Mouse (Mus musculus) limb, embryonic 13.5 days (tissue): ENCODE data around the gene Trpm3. TPM values are rescaled to one million over a fixed set of nuclear protein-coding genes. Genes with fewer than 3 reads are reported as not detected.

ENCODE experiments used
- ATAC-seq: fragments of 200-750 bp; cut with Nextera tagmentation; 2 replicates; pipeline ENCODE4 v1.8.0; 2017; ENCODE audit warnings: low read depth, moderate number of reproducible peaks, moderate TSS enrichment; ENCODE audit not compliant: low FRiP score
- H3K27ac ChIP-seq: fragments of 300-500 bp; sonication (generic); 2 replicates; pipeline ENCODE4 v1.5.1; 2015; ENCODE audit warnings: inconsistent platforms, mild to moderate bottlenecking, moderate library complexity
- H3K27me3 ChIP-seq: fragments of 300-500 bp; sonication (generic); 2 replicates; pipeline ENCODE4 v1.6.1; 2015; ENCODE audit warnings: mild to moderate bottlenecking, inconsistent platforms
- H3K36me3 ChIP-seq: fragments of 300-500 bp; sonication (generic); 2 replicates; pipeline ENCODE4 v1.6.1; 2015; ENCODE audit warnings: inconsistent platforms, mild to moderate bottlenecking, moderate library complexity
- H3K4me1 ChIP-seq: fragments of 300-500 bp; sonication (generic); 2 replicates; pipeline ENCODE4 v1.6.1; 2015; ENCODE audit warnings: inconsistent platforms
- H3K4me2 ChIP-seq: fragments of 300-500 bp; sonication (generic); replicated peaks from 2 replicates; pipeline ENCODE4 v1.6.1; 2015; ENCODE audit warnings: inconsistent platforms, mild to moderate bottlenecking, moderate library complexity
- H3K4me3 ChIP-seq: fragments of 300-500 bp; sonication (generic); 2 replicates; pipeline ENCODE4 v1.5.1; 2015; ENCODE audit warnings: moderate library complexity, mild to moderate bottlenecking, inconsistent platforms
- H3K9ac ChIP-seq: fragments of 300-500 bp; sonication (generic); 2 replicates; pipeline ENCODE4 v1.6.1; 2015; ENCODE audit warnings: mild to moderate bottlenecking, inconsistent platforms
- H3K9me3 ChIP-seq: fragments of 300-500 bp; sonication (generic); 2 replicates; pipeline ENCODE4 v1.6.1; 2016; ENCODE audit warnings: inconsistent platforms
- WGBS: fragments of 180-500 bp; shearing (Covaris S2); methylation state at CpG from one replicate; pipeline ENCODE4 v1.1.7; 2015; 5-methylcytosine and 5-hydroxymethylcytosine counted together
- polyA plus RNA-seq: library from polyadenylated mRNA; unstranded; fragments of >200 nt; fragmentation: Nextera tagmentation; extraction: Ambion mirVana; gene quantifications from 2 replicates; pipeline ENCODE4 v1.2.1, GENCODE M21; 2015

The Trpm3 gene
- polyA plus RNA-seq, 1 experiment from 2014 or later = 6.3 TPM

DNA sequence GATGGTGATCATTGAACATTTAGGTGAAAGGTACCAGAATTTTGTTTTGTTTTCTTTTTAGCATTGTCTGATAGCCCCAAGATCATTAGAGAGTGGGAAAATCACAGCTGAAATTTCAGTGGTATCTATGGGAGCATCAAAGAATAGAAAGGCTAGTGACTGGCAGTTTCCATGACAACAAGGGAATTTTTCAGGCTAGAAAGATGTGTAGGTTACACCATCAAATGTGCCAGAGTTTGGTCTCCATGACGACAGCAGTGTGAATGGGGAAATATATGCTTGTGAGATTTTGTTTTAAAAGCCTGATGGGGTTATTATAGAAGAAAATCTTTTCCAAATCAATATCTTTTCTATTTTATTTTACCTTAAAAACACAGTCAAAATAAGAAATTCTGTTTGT lies 50.9 kb downstream of the Trpm3 start:
- no peak overlapping the region for H3K4me2 ChIP-seq
- 81% methylated on average over 1 of the region's 1 CpGs for WGBS
- no peaks in the 10 kb centered on the region for H3K36me3 ChIP-seq
- no peak overlapping the region for H3K4me3 ChIP-seq
- no peak overlapping the region for H3K27ac ChIP-seq
- H3K27me3 ChIP-seq = no peaks in the 10 kb centered on the region
- H3K4me1 ChIP-seq = no peaks in the 10 kb centered on the region
- H3K9me3 ChIP-seq = no peaks in the 10 kb centered on the region
- no peak for ATAC-seq
- no peak overlapping the region for H3K9ac ChIP-seq

DNA sequence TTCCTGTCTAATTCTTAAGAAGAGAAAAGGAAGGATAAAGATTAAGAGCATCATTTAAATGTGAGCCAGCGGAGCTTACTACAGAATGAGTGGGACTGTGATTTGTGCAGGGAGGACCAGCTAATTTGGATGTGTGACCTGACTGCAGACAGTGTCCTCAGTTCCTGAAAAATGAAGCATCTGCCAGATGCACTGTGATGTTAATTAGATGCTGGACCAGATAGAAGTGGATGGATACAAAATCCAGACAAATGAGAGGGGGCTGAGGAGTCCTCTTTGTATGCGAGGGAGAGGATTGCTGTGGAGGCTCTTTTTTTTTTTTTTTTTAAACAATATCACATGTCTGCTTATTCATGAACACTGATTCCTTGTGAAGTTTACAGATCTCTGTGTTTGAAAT lies 83.7 kb downstream of the Trpm3 start:
- whole genome bisulfite sequencing = 75% methylated on average over 2 of the region's 2 CpGs
- H3K9me3 ChIP-seq = no peaks in the 10 kb centered on the region
- H3K27ac ChIP-seq = no peak overlapping the region
- ATAC-seq = no peak
- H3K4me1 ChIP-seq = no peaks in the 10 kb centered on the region
- no peaks in the 10 kb centered on the region for H3K27me3 ChIP-seq
- no peak overlapping the region for H3K4me2 ChIP-seq
- H3K4me3 ChIP-seq = no peak overlapping the region
- no peak overlapping the region for H3K9ac ChIP-seq
- H3K36me3 ChIP-seq = no peaks in the 10 kb centered on the region

DNA sequence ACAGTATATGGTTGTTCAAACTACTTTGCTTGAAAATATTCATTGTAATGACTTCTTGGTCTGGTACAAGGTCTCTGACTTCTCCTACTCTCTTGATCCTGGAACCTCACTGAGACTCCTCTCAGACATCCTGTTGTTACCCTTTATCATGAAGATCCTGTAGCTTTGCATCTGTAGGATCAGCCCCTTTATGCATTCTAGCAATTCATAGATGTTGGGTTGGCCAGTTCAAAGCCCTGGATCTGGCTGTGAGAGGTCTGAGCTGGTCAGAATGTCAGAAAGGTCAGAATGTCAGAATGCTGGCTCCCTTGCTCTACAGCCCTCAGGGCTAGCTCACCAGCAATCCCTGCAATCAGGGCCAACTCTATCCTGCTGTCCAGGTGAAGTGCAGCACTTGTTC lies 95.3 kb downstream of the Trpm3 start:
- no peaks in the 10 kb centered on the region for H3K9me3 ChIP-seq
- no peak overlapping the region for H3K9ac ChIP-seq
- no peak overlapping the region for H3K4me3 ChIP-seq
- H3K27me3 ChIP-seq = no peaks in the 10 kb centered on the region
- no peak overlapping the region for H3K27ac ChIP-seq
- H3K4me1 ChIP-seq = no peaks in the 10 kb centered on the region
- H3K4me2 ChIP-seq = no peak overlapping the region
- ATAC-seq = no peak
- H3K36me3 ChIP-seq = no peaks in the 10 kb centered on the region

DNA sequence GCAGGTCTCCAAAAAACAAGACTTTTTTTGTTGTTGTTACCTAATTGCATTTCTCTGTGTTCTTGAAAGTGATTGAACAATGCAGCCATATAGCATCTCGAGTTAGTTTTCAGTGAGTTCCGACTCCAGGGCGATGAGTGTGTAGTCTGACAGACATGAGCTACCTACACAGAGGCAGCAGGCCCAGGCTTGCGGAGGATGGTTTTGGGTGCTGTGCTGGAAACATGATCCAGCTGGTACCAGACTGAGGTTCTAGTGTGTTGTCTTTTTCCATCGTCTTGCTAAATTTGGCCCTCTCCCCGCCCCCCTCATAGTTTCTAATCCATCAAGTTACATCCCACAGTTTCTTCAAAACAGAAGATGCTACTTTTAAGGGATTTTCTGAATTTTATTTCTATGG lies 110.2 kb downstream of the Trpm3 start:
- no peak for ATAC-seq
- H3K36me3 ChIP-seq = no peaks in the 10 kb centered on the region
- WGBS = 85% methylated on average over 6 of the region's 6 CpGs
- H3K27me3 ChIP-seq = no peaks in the 10 kb centered on the region
- H3K4me2 ChIP-seq = no peak overlapping the region
- no peaks in the 10 kb centered on the region for H3K9me3 ChIP-seq
- H3K4me3 ChIP-seq = no peak overlapping the region
- no peaks in the 10 kb centered on the region for H3K4me1 ChIP-seq
- no peak overlapping the region for H3K27ac ChIP-seq
- H3K9ac ChIP-seq = no peak overlapping the region

DNA sequence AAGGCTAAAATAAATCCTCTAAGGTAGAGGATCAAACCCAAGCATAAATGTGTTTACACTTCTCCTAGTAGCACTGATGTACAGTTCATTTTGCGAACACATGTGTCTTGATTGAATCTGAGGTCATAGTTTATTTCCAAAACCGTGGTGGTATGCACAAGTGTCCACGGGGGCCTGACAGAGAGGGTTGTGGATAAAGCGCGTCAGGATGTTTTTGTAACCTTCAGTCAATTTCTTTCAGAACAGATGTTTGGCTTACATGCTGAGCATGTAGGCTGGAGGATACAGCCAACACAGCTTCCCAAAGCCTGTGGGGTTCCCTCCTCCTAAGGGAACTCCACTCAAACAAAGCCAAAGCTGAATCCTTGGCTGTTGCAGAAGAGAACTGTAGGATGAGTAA lies 134.1 kb downstream of the Trpm3 start:
- H3K9me3 ChIP-seq = no peaks in the 10 kb centered on the region
- WGBS = 55% methylated on average over 5 of the region's 5 CpGs
- H3K4me3 ChIP-seq = no peak overlapping the region
- H3K36me3 ChIP-seq = no peaks in the 10 kb centered on the region
- H3K4me1 ChIP-seq = no peaks in the 10 kb centered on the region
- no peaks in the 10 kb centered on the region for H3K27me3 ChIP-seq
- H3K9ac ChIP-seq = no peak overlapping the region
- no peak overlapping the region for H3K27ac ChIP-seq
- ATAC-seq = peak; percentile 40; the same call in 1 of the 2 replicates
- H3K4me2 ChIP-seq = no peak overlapping the region

DNA sequence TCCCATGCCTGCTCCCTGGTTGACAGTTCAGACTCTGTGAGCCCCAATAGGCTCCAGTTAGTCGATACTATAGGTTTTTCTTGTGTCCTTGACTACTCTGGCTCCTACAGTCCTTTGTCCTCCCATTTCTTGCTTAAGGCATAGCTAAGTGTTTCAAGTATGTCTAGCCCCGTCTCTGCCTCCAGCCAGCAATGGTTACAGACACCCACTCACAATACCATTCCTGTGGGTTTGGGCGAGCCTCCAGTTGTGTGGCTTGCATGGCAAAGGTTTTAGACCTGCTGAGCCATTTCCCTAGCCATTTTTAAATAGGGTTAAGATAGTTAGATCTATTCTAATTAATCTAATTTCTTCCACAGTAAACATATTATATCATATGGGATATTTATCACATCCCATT lies 145.8 kb downstream of the Trpm3 start:
- H3K36me3 ChIP-seq = no peaks in the 10 kb centered on the region
- H3K27me3 ChIP-seq = no peaks in the 10 kb centered on the region
- H3K4me2 ChIP-seq = no peak overlapping the region

DNA sequence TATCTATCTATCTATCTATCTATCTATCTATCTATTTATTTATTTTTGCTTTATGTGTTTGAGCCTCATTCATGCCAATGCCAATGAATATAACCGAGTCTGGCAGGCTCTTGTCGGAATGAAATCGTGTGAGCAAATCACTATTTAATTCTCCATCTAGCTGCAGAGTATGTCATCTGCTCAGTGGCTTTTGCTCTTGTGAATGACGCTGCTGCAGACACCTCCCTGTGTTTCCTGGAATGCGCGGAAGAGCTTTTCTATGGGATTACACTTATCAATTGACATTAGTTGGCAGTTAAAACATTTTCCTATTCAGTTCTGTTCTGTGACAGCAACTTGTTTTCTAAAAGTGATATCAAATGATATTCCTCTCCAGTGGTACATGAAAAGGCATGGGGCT lies 153.8 kb downstream of the Trpm3 start:
- Histone ChIP-seq H3K27me3 (no peaks in the 10 kb centered on the region), H3K4me1 (no peaks in the 10 kb centered on the region), H3K4me3 (no peak overlapping the region), H3K9me3 (no peaks in the 10 kb centered on the region), H3K27ac (no peak overlapping the region), H3K36me3 (no peaks in the 10 kb centered on the region), H3K4me2 (no peak overlapping the region), H3K9ac (no peak overlapping the region)
- no peak for ATAC-seq
- WGBS = 88% methylated on average over 6 of the region's 6 CpGs

More for the DNA sequence above, 145.8 kb downstream of the Trpm3 start:
- no peaks in the 10 kb centered on the region for H3K9me3 ChIP-seq
- H3K4me1 ChIP-seq = no peaks in the 10 kb centered on the region
- WGBS = 83% methylated on average over 3 of the region's 3 CpGs
- no peak overlapping the region for H3K4me3 ChIP-seq
- no peak overlapping the region for H3K9ac ChIP-seq
- H3K27ac ChIP-seq = no peak overlapping the region
- ATAC-seq = no peak

DNA sequence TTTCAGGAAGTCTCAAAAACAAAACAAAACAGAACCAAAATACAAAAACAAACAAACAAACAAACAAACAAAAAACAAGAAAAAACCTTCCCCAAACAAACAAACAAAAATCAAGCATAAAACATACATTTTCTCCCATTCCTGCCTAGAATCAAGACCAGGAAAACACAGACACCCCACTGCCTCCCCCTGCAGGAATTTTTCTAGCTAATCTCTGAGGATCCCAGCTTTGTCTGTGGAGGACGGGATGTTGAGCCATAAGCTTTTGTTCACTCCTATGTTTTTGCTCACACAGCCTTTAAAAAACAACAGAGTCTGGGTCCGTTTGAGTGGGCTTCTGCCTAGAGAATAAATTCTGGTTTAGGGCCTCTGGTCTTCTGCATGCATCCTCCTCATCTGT lies 162.1 kb downstream of the Trpm3 start:
- no peaks in the 10 kb centered on the region for H3K36me3 ChIP-seq
- peaks cover 5% of the 10 kb centered on the region; the same call in 1 of the 2 replicates for H3K4me1 ChIP-seq
- no peak overlapping the region for H3K9ac ChIP-seq
- 0 out of 2 replicates have a peak, but pooled peaks cover 7% of the 10 kb centered on the region for H3K27me3 ChIP-seq
- H3K4me3 ChIP-seq = no peak overlapping the region
- H3K4me2 ChIP-seq = no peak overlapping the region
- WGBS = 53% methylated on average over 2 of the region's 2 CpGs
- H3K27ac ChIP-seq = no peak overlapping the region
- no peak for ATAC-seq
- H3K9me3 ChIP-seq = no peaks in the 10 kb centered on the region

DNA sequence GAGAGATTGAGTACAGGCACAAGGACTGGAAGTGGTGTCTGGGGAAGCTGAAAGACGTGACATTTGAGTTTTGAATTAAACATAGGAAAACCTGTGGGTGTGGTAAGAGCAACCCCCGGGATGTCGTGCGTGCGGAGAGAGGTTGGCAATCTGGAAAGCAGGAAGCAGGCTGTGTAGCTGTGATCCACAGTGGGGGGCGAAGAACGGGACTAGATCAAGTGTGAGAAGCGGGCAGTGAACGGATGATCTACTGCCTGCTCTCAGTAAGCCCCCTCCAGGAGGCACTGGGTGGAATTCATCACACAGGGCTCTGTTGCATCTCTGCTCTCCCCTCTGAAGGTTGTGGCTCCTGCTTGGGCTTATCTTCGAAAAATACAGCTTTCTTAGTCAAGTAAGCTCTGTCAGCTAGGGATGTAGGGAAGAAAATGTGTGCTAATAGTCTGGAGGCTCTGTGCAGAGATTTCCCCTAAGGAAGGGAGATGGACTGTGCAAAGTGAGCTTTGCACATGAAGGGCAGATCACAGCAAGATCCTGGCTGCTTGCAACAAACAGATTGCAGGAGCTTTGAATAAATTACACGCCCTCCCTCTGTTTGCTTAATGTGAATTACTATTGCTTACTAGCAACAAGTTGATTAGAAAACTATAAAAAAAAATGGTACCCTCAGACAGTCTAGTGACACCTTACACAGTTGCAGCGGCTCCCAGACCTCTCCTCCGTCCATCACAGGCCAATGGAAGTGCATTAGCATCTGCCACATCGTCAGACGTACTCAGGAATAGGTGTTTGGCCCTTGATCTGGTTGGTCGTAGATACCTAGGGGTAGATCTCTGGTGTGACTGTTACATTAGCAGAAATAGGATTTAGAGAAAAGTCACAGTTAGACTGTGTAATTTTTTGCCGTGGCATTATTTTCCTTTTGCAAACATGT lies 164.4 kb downstream of the Trpm3 start:
- Histone ChIP-seq H3K4me3 (peak overlapping the region; percentile 33; the same call in 1 of the 2 replicates), H3K36me3 (no peaks in the 10 kb centered on the region), H3K27me3 (0 out of 2 replicates have a peak, but pooled peaks cover 7% of the 10 kb centered on the region), H3K9me3 (no peaks in the 10 kb centered on the region), H3K9ac (0 out of 2 replicates have a peak overlapping the region, but pooled peaks have one; percentile 13), H3K27ac (no peak overlapping the region), H3K4me1 (peaks cover 5% of the 10 kb centered on the region; the same call in 1 of the 2 replicates), H3K4me2 (peak overlapping the region; percentile 61; the same call in 1 of the 2 replicates)
- ATAC-seq = no peak
- 24% methylated on average over 17 of the region's 17 CpGs for WGBS

DNA sequence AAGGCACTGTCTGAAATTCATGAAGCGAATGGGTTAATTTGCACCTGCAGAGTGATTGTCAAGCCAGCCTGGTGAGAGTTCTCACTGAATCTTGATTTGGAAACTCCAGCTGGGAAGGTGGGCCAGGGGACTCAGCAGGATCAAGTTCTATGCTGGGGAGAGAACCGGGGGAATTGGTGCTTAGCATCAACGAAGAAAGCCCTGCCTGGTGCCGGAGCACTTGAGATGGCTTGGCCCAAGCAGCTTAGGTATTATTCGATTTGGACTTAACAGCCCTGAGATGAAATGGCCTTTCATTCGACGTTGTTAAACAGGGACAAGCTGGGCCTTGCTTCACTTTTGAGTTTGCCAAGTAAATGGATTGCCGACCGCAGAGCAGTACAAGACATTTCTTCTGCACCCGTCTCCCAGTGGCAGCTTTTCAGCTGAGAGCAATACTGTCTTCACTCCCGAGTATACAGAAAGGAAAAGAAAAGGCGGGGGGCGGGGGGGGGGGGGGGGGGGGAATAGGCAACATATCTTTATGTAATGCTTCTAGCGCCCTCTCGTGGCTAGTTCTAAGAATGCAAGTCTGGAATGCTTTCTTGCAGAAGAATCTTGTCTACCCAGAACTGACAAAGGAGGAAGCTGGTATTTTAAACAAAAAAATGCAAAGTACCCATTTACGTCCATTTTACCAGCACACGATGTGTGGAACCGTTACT lies 165.3 kb downstream of the Trpm3 start:
- ATAC-seq = peak; percentile 74
- Histone ChIP-seq H3K9ac (no peak overlapping the region), H3K4me2 (peak overlapping the region; percentile 61)

DNA sequence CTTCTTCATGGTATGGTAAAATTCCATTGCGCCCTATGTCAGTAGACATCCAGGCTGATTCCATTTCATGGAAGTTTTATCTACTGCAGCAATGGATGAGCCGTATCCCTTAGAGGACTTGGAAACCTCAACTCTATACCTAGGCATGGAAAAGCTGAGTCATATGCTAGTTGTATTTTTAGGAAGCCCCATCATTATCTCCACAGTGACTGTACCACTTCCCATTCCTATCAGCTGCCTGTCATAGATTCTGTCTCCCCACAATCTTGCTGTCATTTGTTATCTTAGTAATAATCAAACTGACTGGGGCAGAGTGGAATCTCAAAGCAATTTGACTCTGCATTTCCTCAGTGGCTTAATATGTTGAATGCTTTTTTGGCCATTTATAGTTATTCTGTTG lies 169.2 kb downstream of the Trpm3 start:
- no peak overlapping the region for H3K4me2 ChIP-seq
- WGBS = 82% methylated on average over 2 of the region's 2 CpGs
- H3K27me3 ChIP-seq = 0 out of 2 replicates have a peak, but pooled peaks cover 6% of the 10 kb centered on the region
- H3K9ac ChIP-seq = no peak overlapping the region
- H3K4me3 ChIP-seq = no peak overlapping the region
- no peak for ATAC-seq
- H3K36me3 ChIP-seq = no peaks in the 10 kb centered on the region
- no peak overlapping the region for H3K27ac ChIP-seq
- no peaks in the 10 kb centered on the region for H3K9me3 ChIP-seq
- peaks cover 5% of the 10 kb centered on the region; the same call in 1 of the 2 replicates for H3K4me1 ChIP-seq

More for the DNA sequence above, 165.3 kb downstream of the Trpm3 start:
- Histone ChIP-seq H3K4me3 (peak overlapping the region; percentile 33), H3K36me3 (no peaks in the 10 kb centered on the region), H3K4me1 (peaks cover 5% of the 10 kb centered on the region; the same call in 1 of the 2 replicates), H3K27me3 (0 out of 2 replicates have a peak, but pooled peaks cover 7% of the 10 kb centered on the region), H3K27ac (no peak overlapping the region), H3K9me3 (no peaks in the 10 kb centered on the region)
- 1% methylated on average over 16 of the region's 18 CpGs for WGBS

DNA sequence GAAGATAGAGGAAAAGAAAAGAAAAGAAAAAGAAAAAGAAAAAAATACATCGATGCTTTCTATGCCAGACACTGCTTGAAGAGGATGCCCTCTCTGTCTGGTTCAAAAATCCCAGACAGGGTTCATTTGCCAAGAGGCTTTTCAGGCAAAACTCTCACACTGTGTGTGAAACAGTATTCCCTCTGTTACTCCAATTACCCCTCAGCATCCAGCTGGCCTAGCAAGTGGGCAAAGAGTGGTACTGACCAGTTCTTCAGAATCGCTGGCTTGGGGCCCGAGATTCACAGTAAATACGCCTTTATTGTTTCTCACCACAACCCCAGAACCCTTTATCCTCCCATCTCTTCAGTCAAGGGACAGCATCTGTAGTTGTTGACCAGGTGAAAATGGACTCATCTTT lies 178.5 kb downstream of the Trpm3 start:
- H3K27me3 ChIP-seq = no peaks in the 10 kb centered on the region
- no peak overlapping the region for H3K4me2 ChIP-seq
- 89% methylated on average over 4 of the region's 4 CpGs for WGBS
- H3K4me1 ChIP-seq = no peaks in the 10 kb centered on the region
- H3K9me3 ChIP-seq = no peaks in the 10 kb centered on the region
- no peaks in the 10 kb centered on the region for H3K36me3 ChIP-seq
- H3K27ac ChIP-seq = no peak overlapping the region
- H3K9ac ChIP-seq = no peak overlapping the region
- ATAC-seq = no peak
- no peak overlapping the region for H3K4me3 ChIP-seq
